Mouse (Mus musculus): ENCODE data around the gene Acss2.

GRCm38 (mm10) chr2:155514666-155515065 is 3.1 kb upstream of the Acss2 start:
- TF ChIP-seq POLR2A (IDR thresholded peaks at IDR 0.05; ENCODE audit: low read depth, low read length), result no peak
- TF ChIP-seq CTCF (IDR thresholded peaks at IDR 0.05; ENCODE audit: extremely low read depth, insufficient read depth, insufficient read length, insufficient replicate concordance), result peak; percentile 18; the same call in 1 of the 2 replicates

All from spleen, adult 2 months (tissue).